Mouse (Mus musculus) hindbrain, embryonic 12.5 days (tissue): ENCODE results near the gene Sec14l3. TPM values are rescaled to one million over a fixed set of nuclear protein-coding genes. Genes with fewer than 3 reads are reported as not detected.

Experiments used
- ATAC-seq: fragments of 200-750 bp; cut with Nextera tagmentation; 2 replicates; pipeline ENCODE4 v1.8.0; 2017; ENCODE audit warnings: moderate TSS enrichment; ENCODE audit not compliant: low FRiP score
- H3K27ac ChIP-seq: fragments of 300-500 bp; sonication (generic); 2 replicates; pipeline ENCODE4 v1.5.1; 2016; ENCODE audit warnings: mild to moderate bottlenecking
- H3K27me3 ChIP-seq: fragments of 300-500 bp; sonication (generic); 2 replicates; pipeline ENCODE4 v1.6.1; 2016; ENCODE audit warnings: mild to moderate bottlenecking
- H3K36me3 ChIP-seq: fragments of 300-500 bp; sonication (generic); 2 replicates; pipeline ENCODE4 v1.6.1; 2016; ENCODE audit warnings: mild to moderate bottlenecking
- H3K4me1 ChIP-seq: fragments of 300-500 bp; sonication (generic); 2 replicates; pipeline ENCODE4 v1.6.1; 2016
- H3K4me2 ChIP-seq: fragments of 300-500 bp; sonication (generic); replicated peaks from 2 replicates; pipeline ENCODE4 v1.6.1; 2016; ENCODE audit warnings: mild to moderate bottlenecking
- H3K4me3 ChIP-seq: fragments of 300-500 bp; sonication (generic); 2 replicates; pipeline ENCODE4 v1.5.1; 2016; ENCODE audit warnings: mild to moderate bottlenecking
- H3K9ac ChIP-seq: fragments of 300-500 bp; sonication (generic); 2 replicates; pipeline ENCODE4 v1.6.1; 2016; ENCODE audit warnings: mild to moderate bottlenecking, moderate library complexity
- H3K9me3 ChIP-seq: fragments of 300-500 bp; sonication (generic); replicated peaks from 2 replicates; pipeline ENCODE4 v1.6.1; 2016; ENCODE audit warnings: mild to moderate bottlenecking
- WGBS: fragments of 180-500 bp; shearing (Covaris S2); methylation state at CpG from one replicate; pipeline ENCODE4 v1.1.7; 2016; 5-methylcytosine and 5-hydroxymethylcytosine counted together
- polyA plus RNA-seq: library from polyadenylated mRNA; unstranded; fragments of >200 nt; fragmentation: Nextera tagmentation; extraction: Ambion mirVana; gene quantifications from 2 replicates; pipeline ENCODE4 v1.2.1, GENCODE M21; 2016

Gene Sec14l3
- polyA plus RNA-seq, 1 experiment from 2014 or later, result not detected

DNA sequence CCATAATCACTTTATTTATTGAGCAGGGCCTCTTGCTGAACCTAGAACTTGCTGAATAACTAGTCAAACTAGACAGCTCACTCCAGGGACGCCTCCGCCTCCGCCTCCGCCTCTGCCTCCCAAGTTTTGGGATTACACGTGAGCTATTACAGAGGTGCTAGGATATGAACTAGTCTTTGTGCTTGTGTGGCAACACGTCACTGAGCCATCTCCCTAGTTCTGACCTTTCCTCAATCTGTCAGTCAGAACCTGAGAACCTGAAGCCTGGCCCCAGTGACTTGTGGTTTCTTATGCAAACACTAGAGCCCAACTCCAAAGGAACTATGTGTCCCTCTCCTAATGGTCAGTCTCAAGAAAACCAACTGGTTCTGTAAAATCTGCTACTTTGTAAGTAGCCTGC, 28.7 kb upstream of the Sec14l3 start:
- 91% methylated on average over 6 of the region's 6 CpGs for WGBS
- Histone ChIP-seq H3K36me3 (no peaks in the 10 kb centered on the region), H3K4me2 (no peak overlapping the region), H3K9me3 (no peaks in the 10 kb centered on the region), H3K27ac (no peak overlapping the region), H3K4me1 (no peaks in the 10 kb centered on the region), H3K9ac (no peak overlapping the region), H3K27me3 (peaks cover 10% of the 10 kb centered on the region), H3K4me3 (no peak overlapping the region)
- ATAC-seq, result no peak

- WGBS, result 75% methylated on average over 9 of the region's 9 CpGs
- H3K4me3 ChIP-seq, result no peak overlapping the region
- H3K9me3 ChIP-seq, result no peaks in the 10 kb centered on the region
- ATAC-seq, result no peak
- H3K9ac ChIP-seq, result no peak overlapping the region
- no peak overlapping the region for H3K27ac ChIP-seq
- no peaks in the 10 kb centered on the region for H3K4me1 ChIP-seq
- H3K27me3 ChIP-seq, result peaks cover 4% of the 10 kb centered on the region
- no peak overlapping the region for H3K4me2 ChIP-seq
- H3K36me3 ChIP-seq, result no peaks in the 10 kb centered on the region
Measured at GRCm38 (mm10) chr11:4036365-4037084, 28.1 kb upstream of the Sec14l3 start.

- 95% methylated on average over 4 of the region's 4 CpGs for WGBS
- H3K9ac ChIP-seq, result no peak overlapping the region
Measured at GRCm38 (mm10) chr11:4039951-4040350, 24.7 kb upstream of the Sec14l3 start.

DNA sequence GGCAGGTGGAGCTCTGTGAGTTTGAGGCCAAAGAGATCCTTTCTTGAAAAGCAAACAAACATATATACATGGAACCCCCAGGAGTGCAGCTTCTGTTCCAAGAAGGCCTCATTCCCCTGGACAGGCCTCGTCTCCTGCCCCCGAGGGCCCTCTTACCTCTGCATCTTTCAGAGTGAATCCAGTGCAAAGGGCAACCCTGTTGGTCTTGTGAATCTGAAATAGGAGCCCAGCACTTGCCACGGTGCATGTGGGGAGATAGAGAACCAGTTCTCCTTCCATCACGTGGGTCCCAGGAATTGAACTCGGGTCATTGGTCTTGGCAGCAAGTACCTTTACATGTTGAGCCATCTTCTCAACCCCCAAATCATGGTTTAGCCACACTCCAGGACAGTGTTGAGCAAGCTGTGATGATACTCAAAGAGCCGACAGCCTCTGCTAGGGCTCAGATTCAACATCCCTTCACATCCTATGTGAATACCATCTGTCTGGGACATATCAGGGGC, 23.5 kb upstream of the Sec14l3 start:
- 82% methylated on average over 6 of the region's 6 CpGs for WGBS
- H3K27me3 ChIP-seq, result no peaks in the 10 kb centered on the region
- no peaks in the 10 kb centered on the region for H3K4me1 ChIP-seq

More at GRCm38 (mm10) chr11:4039951-4040350, 24.7 kb upstream of the Sec14l3 start:
- no peaks in the 10 kb centered on the region for H3K4me1 ChIP-seq
- no peak overlapping the region for H3K4me2 ChIP-seq
- no peaks in the 10 kb centered on the region for H3K36me3 ChIP-seq
- no peaks in the 10 kb centered on the region for H3K27me3 ChIP-seq
- no peak overlapping the region for H3K4me3 ChIP-seq
- no peak for ATAC-seq
- H3K27ac ChIP-seq, result no peak overlapping the region
- no peaks in the 10 kb centered on the region for H3K9me3 ChIP-seq

DNA sequence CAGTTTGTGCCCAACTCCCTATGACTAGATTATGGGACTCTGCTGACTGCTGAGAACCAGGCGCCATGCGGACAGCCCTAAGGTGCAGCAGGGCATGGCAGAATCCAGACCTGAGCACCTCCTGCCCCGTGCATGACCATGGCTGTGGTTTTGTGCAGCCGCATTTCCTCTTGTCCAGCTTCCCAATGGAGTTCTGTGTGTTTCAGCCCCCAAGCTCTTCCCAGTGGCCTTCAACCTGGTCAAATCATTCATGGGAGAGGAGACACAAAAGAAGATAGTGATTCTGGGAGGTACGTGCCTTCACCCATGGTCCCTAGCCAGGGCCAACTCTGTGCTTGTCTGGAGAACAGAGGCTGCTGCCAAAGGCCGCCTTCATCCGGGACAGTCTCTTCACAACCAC, 21.6 kb upstream of the Sec14l3 start:
- no peaks in the 10 kb centered on the region for H3K4me1 ChIP-seq
- H3K36me3 ChIP-seq, result no peaks in the 10 kb centered on the region
- no peaks in the 10 kb centered on the region for H3K27me3 ChIP-seq
- no peak overlapping the region for H3K9ac ChIP-seq
- no peak overlapping the region for H3K4me2 ChIP-seq
- no peak overlapping the region for H3K27ac ChIP-seq
- no peaks in the 10 kb centered on the region for H3K9me3 ChIP-seq
- no peak overlapping the region for H3K4me3 ChIP-seq
- WGBS, result 90% methylated on average over 7 of the region's 7 CpGs
- ATAC-seq, result no peak

More for the DNA sequence above, 23.5 kb upstream of the Sec14l3 start:
- Histone ChIP-seq H3K27ac (no peak overlapping the region), H3K9me3 (no peaks in the 10 kb centered on the region), H3K4me2 (no peak overlapping the region), H3K4me3 (no peak overlapping the region), H3K36me3 (no peaks in the 10 kb centered on the region), H3K9ac (no peak overlapping the region)
- ATAC-seq, result no peak

DNA sequence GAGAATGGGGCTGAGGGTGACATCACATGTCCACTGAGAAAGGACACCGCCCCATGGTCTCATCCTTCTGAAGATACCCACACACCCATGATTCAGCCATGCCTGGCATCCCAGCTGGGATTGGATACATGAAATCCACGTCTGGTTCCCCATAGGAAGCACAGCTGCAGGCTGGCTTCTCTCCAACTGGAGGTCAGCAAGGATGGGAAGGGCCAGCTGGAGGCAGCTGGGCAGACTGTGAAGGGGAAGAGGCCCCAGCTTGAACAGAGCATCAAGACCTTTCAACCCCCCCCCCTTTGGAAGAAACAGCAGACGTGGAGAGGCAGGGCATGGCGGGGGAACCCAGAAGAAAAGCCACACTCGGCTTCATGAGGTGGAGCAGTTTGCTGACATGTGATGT, 18.1 kb upstream of the Sec14l3 start:
- Histone ChIP-seq H3K4me3 (no peak overlapping the region), H3K27ac (no peak overlapping the region), H3K36me3 (no peaks in the 10 kb centered on the region), H3K9me3 (no peaks in the 10 kb centered on the region), H3K9ac (no peak overlapping the region), H3K4me1 (no peaks in the 10 kb centered on the region), H3K27me3 (no peaks in the 10 kb centered on the region), H3K4me2 (no peak overlapping the region)
- no peak for ATAC-seq
- WGBS, result 75% methylated on average over 5 of the region's 5 CpGs

DNA sequence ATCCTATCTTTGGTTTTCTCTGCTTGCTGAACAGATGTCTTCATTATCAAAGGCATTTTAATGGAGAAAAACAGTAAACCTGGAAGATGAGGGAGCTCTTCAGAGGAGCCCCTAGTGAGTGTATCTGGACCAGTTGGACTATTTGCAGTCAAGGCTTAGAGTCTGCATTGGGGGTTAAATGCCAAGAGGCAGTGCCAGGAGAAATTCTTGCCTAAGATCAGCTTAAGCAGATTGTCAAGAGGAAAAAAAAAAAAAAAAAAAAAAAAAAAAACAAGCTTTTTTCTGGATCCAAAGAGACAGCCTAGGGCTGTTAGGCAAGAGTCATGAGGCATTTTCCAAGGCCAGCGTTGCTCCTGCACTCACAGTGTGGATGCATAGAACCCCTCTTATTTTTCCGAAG, 16.9 kb upstream of the Sec14l3 start:
- Histone ChIP-seq H3K27ac (no peak overlapping the region), H3K9ac (no peak overlapping the region), H3K4me3 (no peak overlapping the region), H3K4me1 (no peaks in the 10 kb centered on the region), H3K27me3 (no peaks in the 10 kb centered on the region), H3K4me2 (no peak overlapping the region), H3K9me3 (no peaks in the 10 kb centered on the region), H3K36me3 (no peaks in the 10 kb centered on the region)
- 96% methylated on average over 2 of the region's 2 CpGs for WGBS
- no peak for ATAC-seq

- 82% methylated on average over 6 of the region's 6 CpGs for WGBS
- no peak overlapping the region for H3K27ac ChIP-seq
- no peaks in the 10 kb centered on the region for H3K36me3 ChIP-seq
- no peaks in the 10 kb centered on the region for H3K27me3 ChIP-seq
- no peak overlapping the region for H3K9ac ChIP-seq
- no peak overlapping the region for H3K4me2 ChIP-seq
- no peak for ATAC-seq
- no peaks in the 10 kb centered on the region for H3K9me3 ChIP-seq
- H3K4me3 ChIP-seq, result no peak overlapping the region
- H3K4me1 ChIP-seq, result no peaks in the 10 kb centered on the region
Measured at GRCm38 (mm10) chr11:4048438-4048837, 16.2 kb upstream of the Sec14l3 start.

- WGBS, result 20% methylated on average over 5 of the region's 5 CpGs
- no peaks in the 10 kb centered on the region for H3K4me1 ChIP-seq
- ATAC-seq, result no peak
- H3K36me3 ChIP-seq, result no peaks in the 10 kb centered on the region
- no peaks in the 10 kb centered on the region for H3K9me3 ChIP-seq
- no peak overlapping the region for H3K4me2 ChIP-seq
- H3K27me3 ChIP-seq, result no peaks in the 10 kb centered on the region
- no peak overlapping the region for H3K4me3 ChIP-seq
- H3K9ac ChIP-seq, result no peak overlapping the region
- H3K27ac ChIP-seq, result no peak overlapping the region
Measured at GRCm38 (mm10) chr11:4053586-4053985, 11.1 kb upstream of the Sec14l3 start.

- no peak overlapping the region for H3K27ac ChIP-seq
- 80% methylated on average over 5 of the region's 5 CpGs for WGBS
- no peaks in the 10 kb centered on the region for H3K9me3 ChIP-seq
- H3K27me3 ChIP-seq, result no peaks in the 10 kb centered on the region; the same call in 1 of the 2 replicates
- H3K36me3 ChIP-seq, result no peaks in the 10 kb centered on the region
- H3K4me1 ChIP-seq, result no peaks in the 10 kb centered on the region
- no peak overlapping the region for H3K4me2 ChIP-seq
- H3K9ac ChIP-seq, result no peak overlapping the region
- ATAC-seq, result no peak
- no peak overlapping the region for H3K4me3 ChIP-seq
Measured at GRCm38 (mm10) chr11:4060866-4061575, 3.6 kb upstream of the Sec14l3 start.

- Histone ChIP-seq H3K4me1 (no peaks in the 10 kb centered on the region), H3K4me3 (no peak overlapping the region), H3K27me3 (no peaks in the 10 kb centered on the region; the same call in 1 of the 2 replicates), H3K9ac (no peak overlapping the region), H3K36me3 (no peaks in the 10 kb centered on the region), H3K27ac (no peak overlapping the region), H3K9me3 (no peaks in the 10 kb centered on the region), H3K4me2 (no peak overlapping the region)
- no peak for ATAC-seq
- WGBS, result 88% methylated on average over 4 of the region's 4 CpGs
Measured at GRCm38 (mm10) chr11:4062523-4062922, 2.1 kb upstream of the Sec14l3 start.

DNA sequence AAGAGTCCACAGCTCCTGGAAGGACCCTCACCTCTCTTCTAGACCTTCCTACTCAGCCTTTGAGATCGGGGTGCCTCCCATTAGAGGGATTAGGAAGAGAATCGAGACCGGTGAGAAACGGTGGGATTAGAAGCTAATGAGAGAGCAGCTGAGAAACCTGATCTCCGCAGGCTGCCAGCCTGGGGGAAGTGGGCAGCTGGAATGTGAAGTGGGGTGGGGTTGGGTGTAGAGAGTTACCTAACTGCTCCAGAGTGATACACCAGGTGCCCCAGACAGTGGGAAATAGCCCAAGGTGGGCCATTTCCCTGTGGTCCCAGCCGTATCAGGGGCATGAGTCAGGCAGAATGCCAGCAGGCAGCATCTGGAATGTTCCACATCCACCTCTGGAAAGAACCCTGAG, 1.7 kb upstream of the Sec14l3 start:
- Histone ChIP-seq H3K4me1 (no peaks in the 10 kb centered on the region), H3K36me3 (no peaks in the 10 kb centered on the region), H3K4me2 (no peak overlapping the region), H3K9ac (no peak overlapping the region), H3K4me3 (no peak overlapping the region), H3K27ac (no peak overlapping the region), H3K27me3 (no peaks in the 10 kb centered on the region; the same call in 1 of the 2 replicates), H3K9me3 (no peaks in the 10 kb centered on the region)
- no peak for ATAC-seq
- WGBS, result 65% methylated on average over 6 of the region's 6 CpGs
